Mouse (Mus musculus) intestine, embryonic 16.5 days (tissue): Measurements from ENCODE around the gene Syt3. TPM values are rescaled to one million over a fixed set of nuclear protein-coding genes. Genes with fewer than 3 reads are reported as not detected.

Experiments
- ATAC-seq: fragments of 200-750 bp; cut with Nextera tagmentation; 2 replicates; pipeline ENCODE4 v1.8.0; 2017; ENCODE audit warnings: moderate TSS enrichment, moderate library complexity
- H3K27ac ChIP-seq: fragments of 300-500 bp; sonication (generic); 2 replicates; pipeline ENCODE4 v1.5.1; 2014; ENCODE audit warnings: mild to moderate bottlenecking, low read length
- H3K27me3 ChIP-seq: fragments of 300-500 bp; sonication (generic); replicated peaks from 2 replicates; pipeline ENCODE4 v1.6.1; 2014; ENCODE audit warnings: low read length, control low read depth, mixed read lengths; ENCODE audit not compliant: control insufficient read depth, insufficient read depth
- H3K36me3 ChIP-seq: fragments of 300-500 bp; sonication (generic); 2 replicates; pipeline ENCODE4 v1.6.1; 2014; ENCODE audit warnings: low read length, control low read depth; ENCODE audit not compliant: control insufficient read depth, insufficient read depth
- H3K4me1 ChIP-seq: fragments of 300-500 bp; sonication (generic); 2 replicates; pipeline ENCODE4 v1.6.1; 2014; ENCODE audit warnings: low read length, control low read depth, mixed read lengths; ENCODE audit not compliant: control insufficient read depth, insufficient read depth
- H3K4me2 ChIP-seq: fragments of 300-500 bp; sonication (generic); 2 replicates; pipeline ENCODE4 v1.6.1; 2014; ENCODE audit warnings: low read depth, low read length, control low read depth
- H3K4me3 ChIP-seq: fragments of 300-500 bp; sonication (generic); 2 replicates; pipeline ENCODE4 v1.5.1; 2014; ENCODE audit warnings: mild to moderate bottlenecking, low read length
- H3K9ac ChIP-seq: fragments of 300-500 bp; sonication (generic); 2 replicates; pipeline ENCODE4 v1.6.1; 2014; ENCODE audit warnings: low read depth, low read length
- H3K9me3 ChIP-seq: fragments of 300-500 bp; sonication (generic); 2 replicates; pipeline ENCODE4 v1.6.1; 2016; ENCODE audit warnings: low read length, control low read depth; ENCODE audit not compliant: control insufficient read depth
- WGBS: fragments of 180-500 bp; shearing (Covaris S2); extraction: QIAGEN DNeasy Blood & Tissue Kit; methylation state at CpG from one replicate; pipeline ENCODE4 v1.1.7; 2014; 5-methylcytosine and 5-hydroxymethylcytosine counted together
- polyA plus RNA-seq: library from polyadenylated mRNA; unstranded; fragments of >200 nt; fragmentation: Nextera tagmentation; extraction: Ambion mirVana; gene quantifications from 2 replicates; pipeline ENCODE4 v1.2.1, GENCODE M21; 2015

Syt3 gene
- polyA plus RNA-seq, 1 experiment from 2014 or later: 1.2 TPM

DNA sequence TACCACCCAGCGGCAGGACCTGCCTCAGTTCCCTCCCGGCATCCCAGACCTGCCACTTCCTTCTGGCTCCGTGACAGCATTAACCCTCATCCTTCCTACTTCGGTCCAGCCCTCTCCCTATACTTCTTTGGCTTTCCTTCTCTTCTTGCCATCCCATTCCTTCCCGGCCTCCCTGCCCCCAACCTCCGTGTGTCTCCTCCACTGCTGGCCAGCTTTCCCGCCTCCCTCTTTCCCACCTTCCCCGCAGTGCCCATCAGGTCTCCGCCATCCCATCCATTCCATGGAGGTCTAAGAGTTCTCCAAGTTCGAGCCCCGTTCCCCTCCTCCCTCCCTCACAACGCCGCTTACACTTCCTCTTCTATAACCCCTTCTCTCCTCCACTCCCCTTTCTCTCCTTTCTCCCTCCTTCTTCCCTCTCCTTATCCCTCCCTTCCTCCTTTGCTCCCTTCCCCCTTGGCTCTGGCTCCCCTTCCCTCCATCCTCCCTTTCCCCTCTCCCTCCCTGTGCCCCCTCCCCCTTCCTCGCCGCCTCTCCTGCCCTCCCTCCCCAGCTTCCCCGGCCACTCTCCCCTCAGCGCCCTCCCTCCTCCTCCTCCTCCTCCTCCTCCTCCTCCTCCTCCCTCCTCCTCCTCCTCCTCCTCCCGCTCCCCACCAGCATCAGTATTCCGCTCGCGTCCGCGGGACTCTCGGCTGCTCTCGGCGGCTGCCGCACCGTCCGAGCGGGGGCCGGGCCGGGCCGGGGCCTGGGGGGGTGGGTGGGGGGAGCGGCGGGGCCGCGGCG, 44.5 kb downstream of the Syt3 start:
- no peak overlapping the region for H3K27ac ChIP-seq
- H3K4me2 ChIP-seq: peak overlapping the region; percentile 72
- H3K9ac ChIP-seq: peak overlapping the region; percentile 64
- peaks cover 43% of the 10 kb centered on the region for H3K27me3 ChIP-seq
- H3K4me3 ChIP-seq: peak overlapping the region; percentile 49
- no peaks in the 10 kb centered on the region for H3K9me3 ChIP-seq
- 3% methylated on average over 17 of the region's 38 CpGs for WGBS
- H3K36me3 ChIP-seq: no peaks in the 10 kb centered on the region
- ATAC-seq: 0 out of 2 replicates have a peak, but pooled peaks have one; percentile 12
- peaks cover 4% of the 10 kb centered on the region; the same call in 1 of the 2 replicates for H3K4me1 ChIP-seq

- Histone ChIP-seq H3K27me3 (peaks cover 43% of the 10 kb centered on the region), H3K27ac (no peak within 1 kb of the TSS)
- 1% methylated on average over 58 of the region's 69 CpGs for WGBS
These were observed 45.1 kb downstream of the Syt3 start, which contains the start of gene Lrrc4b for GRCm38 (mm10) chr7:44428968-44429521. Lrrc4b (plus strand) TSS chr7:44429018.

DNA sequence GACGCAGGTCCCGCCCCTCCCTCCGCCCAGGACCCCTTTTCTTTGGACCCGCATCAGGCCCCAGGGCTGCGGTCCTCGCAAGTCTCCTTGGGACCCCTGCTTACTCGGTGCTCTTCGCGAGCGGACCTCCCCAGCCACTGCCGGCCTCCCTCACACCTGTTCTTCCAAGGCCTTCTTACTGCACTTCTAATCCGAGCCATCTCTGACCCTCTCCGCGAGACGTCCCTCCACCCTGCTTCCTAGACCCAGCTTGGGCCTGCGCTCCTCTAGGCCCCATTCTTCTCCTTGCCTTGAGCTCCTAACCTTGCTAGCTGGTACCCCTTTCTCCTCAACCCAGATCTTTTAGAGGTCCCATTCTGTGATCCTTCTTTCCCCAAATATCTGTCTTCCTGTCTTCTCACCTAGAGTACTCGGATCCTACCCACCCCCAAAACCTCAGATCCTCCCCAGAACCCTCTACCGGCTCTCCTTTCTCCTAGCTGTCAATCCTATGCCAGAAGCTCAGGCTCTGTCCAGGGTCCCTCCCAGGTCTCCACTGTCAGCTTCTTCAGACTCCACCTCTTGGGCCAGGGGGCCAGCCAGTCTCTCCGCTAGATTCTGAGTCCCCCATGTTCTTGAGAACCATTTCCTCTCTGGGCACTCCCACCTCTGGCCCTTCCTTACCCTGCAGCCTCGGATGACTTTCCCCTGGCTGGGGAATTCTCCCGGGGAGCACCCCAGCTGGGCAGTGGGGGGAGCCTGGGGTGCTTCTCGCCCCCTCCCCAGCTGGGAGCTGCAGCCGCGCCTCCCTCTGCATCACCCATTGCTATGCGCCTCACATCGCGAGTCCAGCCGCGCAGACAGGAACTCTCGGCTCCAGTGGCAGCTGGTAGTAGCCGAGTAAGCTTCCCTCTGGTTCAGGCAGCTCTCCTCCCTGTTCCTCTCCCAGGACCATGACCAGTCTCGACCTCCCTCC, 45.9 kb downstream of the Syt3 start:
- H3K4me1 ChIP-seq: peaks cover 4% of the 10 kb centered on the region; the same call in 1 of the 2 replicates
- H3K4me3 ChIP-seq: peak overlapping the region; percentile 49
- peak overlapping the region; percentile 72 for H3K4me2 ChIP-seq
- no peak overlapping the region for H3K27ac ChIP-seq
- WGBS: 2% methylated on average over 32 of the region's 32 CpGs
- no peaks in the 10 kb centered on the region for H3K36me3 ChIP-seq
- H3K9ac ChIP-seq: peak overlapping the region; percentile 64; the same call in 1 of the 2 replicates
- H3K27me3 ChIP-seq: peaks cover 43% of the 10 kb centered on the region
- no peak for ATAC-seq
- no peaks in the 10 kb centered on the region for H3K9me3 ChIP-seq

More at GRCm38 (mm10) chr7:44428968-44429521, 45.1 kb downstream of the Syt3 start, which contains the start of gene Lrrc4b:
- peak within 1 kb of the TSS; percentile 72 for H3K4me2 ChIP-seq
- peak within 1 kb of the TSS; percentile 64 for H3K9ac ChIP-seq
- ATAC-seq: peak; percentile 56
- no peaks in the 10 kb centered on the region for H3K9me3 ChIP-seq
- H3K36me3 ChIP-seq: no peaks in the 10 kb centered on the region
- H3K4me1 ChIP-seq: peaks cover 4% of the 10 kb centered on the region; the same call in 1 of the 2 replicates
- peak within 1 kb of the TSS; percentile 49 for H3K4me3 ChIP-seq

DNA sequence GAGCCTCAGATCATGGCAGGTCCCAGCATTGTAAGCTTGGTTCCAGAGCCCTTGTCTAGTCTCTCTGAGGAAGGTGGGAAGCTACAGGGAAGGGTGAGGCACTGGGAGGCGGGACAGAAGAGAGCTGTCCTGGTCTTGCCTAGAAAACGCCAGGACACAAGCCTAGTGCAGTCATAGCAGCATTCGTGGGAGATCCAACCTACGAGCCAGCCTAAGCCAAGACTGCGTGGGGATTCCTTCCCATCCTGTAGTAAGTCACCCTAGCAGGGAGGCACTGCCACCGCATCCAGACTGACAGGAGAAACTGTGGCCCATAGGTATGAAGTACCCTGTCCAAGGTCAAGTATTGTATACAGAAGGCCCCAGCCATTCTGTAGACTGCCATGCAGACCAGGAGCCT, 48.6 kb downstream of the Syt3 start:
- Histone ChIP-seq H3K4me1 (peaks cover 4% of the 10 kb centered on the region; the same call in 1 of the 2 replicates), H3K4me3 (no peak overlapping the region), H3K9me3 (no peaks in the 10 kb centered on the region), H3K4me2 (no peak overlapping the region), H3K27me3 (peaks cover 44% of the 10 kb centered on the region), H3K27ac (no peak overlapping the region), H3K36me3 (no peaks in the 10 kb centered on the region), H3K9ac (no peak overlapping the region)
- ATAC-seq: no peak
- 65% methylated on average over 6 of the region's 6 CpGs for WGBS

GRCm38 (mm10) chr7:44433371-44433770, 49.5 kb downstream of the Syt3 start:
- H3K27me3 ChIP-seq: peaks cover 37% of the 10 kb centered on the region
- WGBS: 3% methylated on average over 7 of the region's 7 CpGs

DNA sequence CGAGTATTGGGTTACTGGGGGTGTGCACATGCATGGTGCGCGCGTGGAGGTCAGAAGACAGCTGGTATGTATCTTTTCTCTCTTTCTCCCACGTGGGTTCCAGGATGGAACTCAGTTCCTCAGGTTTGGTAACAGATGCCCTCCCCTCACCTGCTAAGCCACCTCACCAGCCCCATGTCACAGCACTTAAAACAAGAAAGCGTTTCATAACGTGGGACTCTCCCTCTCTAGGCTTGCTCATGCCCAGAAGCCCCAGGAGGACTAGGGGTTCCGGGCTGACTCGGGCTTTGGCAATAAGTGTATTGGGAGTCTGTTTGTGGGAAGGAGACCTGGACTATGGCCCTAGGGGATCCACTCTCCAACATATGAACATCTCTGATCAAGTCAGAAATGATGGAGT, 50.2 kb downstream of the Syt3 start:
- no peaks in the 10 kb centered on the region for H3K36me3 ChIP-seq
- 63% methylated on average over 9 of the region's 9 CpGs for WGBS
- no peak overlapping the region for H3K4me3 ChIP-seq
- no peaks in the 10 kb centered on the region for H3K9me3 ChIP-seq
- H3K27ac ChIP-seq: no peak overlapping the region
- H3K27me3 ChIP-seq: peaks cover 33% of the 10 kb centered on the region
- H3K4me2 ChIP-seq: no peak overlapping the region
- no peak for ATAC-seq
- H3K9ac ChIP-seq: no peak overlapping the region
- H3K4me1 ChIP-seq: peaks cover 3% of the 10 kb centered on the region; the same call in 1 of the 2 replicates

More at GRCm38 (mm10) chr7:44433371-44433770, 49.5 kb downstream of the Syt3 start:
- Histone ChIP-seq H3K9ac (no peak overlapping the region), H3K4me1 (peaks cover 4% of the 10 kb centered on the region; the same call in 1 of the 2 replicates), H3K4me3 (no peak overlapping the region), H3K9me3 (no peaks in the 10 kb centered on the region), H3K27ac (no peak overlapping the region), H3K36me3 (no peaks in the 10 kb centered on the region), H3K4me2 (no peak overlapping the region)
- ATAC-seq: peak; percentile 32; the same call in 1 of the 2 replicates

DNA sequence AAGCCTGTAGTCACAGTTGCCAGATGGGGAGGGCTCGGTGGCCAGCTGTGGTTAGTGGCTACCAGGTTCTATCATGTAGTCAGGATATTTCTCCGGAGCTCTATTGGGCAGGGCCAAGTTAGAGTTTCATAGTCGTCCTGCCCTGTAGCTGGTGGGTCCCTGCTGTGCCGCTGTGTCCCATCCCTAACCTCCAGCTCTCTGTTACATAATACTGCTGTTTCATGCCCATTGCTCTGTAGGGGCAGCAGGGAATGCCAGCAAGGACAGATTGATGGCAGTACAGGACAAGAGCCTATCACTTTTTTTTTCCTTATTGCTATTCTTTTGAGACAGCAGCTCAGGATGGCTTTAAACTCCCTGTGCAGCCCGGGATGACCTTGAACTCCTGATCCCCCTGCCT, 51.9 kb downstream of the Syt3 start:
- H3K4me2 ChIP-seq: no peak overlapping the region
- no peak overlapping the region for H3K4me3 ChIP-seq
- H3K36me3 ChIP-seq: no peaks in the 10 kb centered on the region
- H3K9ac ChIP-seq: no peak overlapping the region
- no peak for ATAC-seq
- 71% methylated on average over 5 of the region's 5 CpGs for WGBS
- H3K4me1 ChIP-seq: no peaks in the 10 kb centered on the region
- no peak overlapping the region for H3K27ac ChIP-seq
- peaks cover 32% of the 10 kb centered on the region for H3K27me3 ChIP-seq
- H3K9me3 ChIP-seq: no peaks in the 10 kb centered on the region

DNA sequence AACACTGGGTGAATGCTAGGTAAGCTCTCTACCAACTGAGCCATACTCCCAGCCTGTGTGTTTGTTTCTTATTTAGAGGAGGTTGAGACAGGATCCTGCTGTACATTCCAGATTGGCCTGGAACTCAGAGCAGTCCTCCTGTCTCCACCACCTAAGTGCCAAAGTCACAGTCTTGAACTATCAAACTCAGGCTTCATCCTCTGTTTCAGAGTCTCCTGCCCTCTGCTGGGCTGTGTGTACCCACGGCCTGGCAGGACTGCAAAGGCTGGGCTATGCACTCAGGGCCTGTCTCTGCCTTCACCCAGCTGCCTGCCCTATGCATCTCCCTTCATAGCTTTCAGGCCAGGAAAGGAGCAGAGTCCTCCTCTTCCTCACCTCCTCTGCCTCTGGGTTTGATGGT, 52.4 kb downstream of the Syt3 start:
- peaks cover 31% of the 10 kb centered on the region for H3K27me3 ChIP-seq
- no peak for ATAC-seq
- WGBS: 5% methylated on average over 1 of the region's 1 CpGs
- H3K27ac ChIP-seq: no peak overlapping the region
- no peak overlapping the region for H3K4me3 ChIP-seq
- H3K9me3 ChIP-seq: no peaks in the 10 kb centered on the region
- no peaks in the 10 kb centered on the region for H3K4me1 ChIP-seq
- H3K4me2 ChIP-seq: no peak overlapping the region
- H3K36me3 ChIP-seq: no peaks in the 10 kb centered on the region
- no peak overlapping the region for H3K9ac ChIP-seq

DNA sequence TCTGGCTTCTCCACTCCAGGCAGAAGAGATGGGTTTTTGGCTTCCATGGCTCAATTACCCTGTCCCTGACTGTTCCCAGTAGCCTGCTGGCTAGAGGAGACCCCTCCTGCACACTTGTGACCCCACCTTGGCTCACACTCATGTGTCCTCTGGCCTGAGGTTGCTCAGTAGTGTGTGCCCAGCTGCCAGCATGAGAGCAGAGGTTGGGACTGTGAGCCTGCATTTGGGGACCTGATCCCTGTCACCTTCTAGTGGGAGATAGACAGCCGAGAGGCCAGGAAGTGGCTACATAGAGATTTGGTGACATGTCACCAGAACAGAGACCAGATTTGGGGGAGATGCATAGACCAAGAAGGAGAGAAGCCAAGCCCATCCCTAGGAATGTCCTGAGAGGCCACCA, 53.3 kb downstream of the Syt3 start:
- Histone ChIP-seq H3K9me3 (no peaks in the 10 kb centered on the region), H3K4me2 (no peak overlapping the region), H3K27me3 (peaks cover 32% of the 10 kb centered on the region), H3K4me1 (no peaks in the 10 kb centered on the region), H3K27ac (no peak overlapping the region), H3K36me3 (no peaks in the 10 kb centered on the region), H3K9ac (no peak overlapping the region), H3K4me3 (no peak overlapping the region)
- no peak for ATAC-seq
- WGBS: 71% methylated on average over 1 of the region's 1 CpGs
